Mouse (Mus musculus): ENCODE data around the gene Nes. TPM values are rescaled to one million over a fixed set of nuclear protein-coding genes. Genes with fewer than 3 reads are reported as not detected.

Nes gene
- polyA plus RNA-seq, 1 experiment from 2014 or later = 34.6 TPM

GRCm38 (mm10) chr3:87958056-87958455 lies 12.8 kb upstream of the Nes start:
- Histone ChIP-seq H3K4me3 (replicated peaks) (no peak overlapping the region), H3K27ac (peak overlapping the region; percentile 98), H3K4me2 (no peak overlapping the region), H3K4me1 (peaks cover 38% of the 10 kb centered on the region), H3K27me3 (no peaks in the 10 kb centered on the region), H3K36me3 (0 out of 2 replicates have a peak, but pooled peaks cover 3% of the 10 kb centered on the region), H3K9me3 (replicated peaks) (no peaks in the 10 kb centered on the region), H3K9ac (no peak overlapping the region)
- no peak for ATAC-seq (replicated peaks; ENCODE audit: low FRiP score)
- 19% methylated on average over 1 of the region's 1 CpGs for WGBS

DNA sequence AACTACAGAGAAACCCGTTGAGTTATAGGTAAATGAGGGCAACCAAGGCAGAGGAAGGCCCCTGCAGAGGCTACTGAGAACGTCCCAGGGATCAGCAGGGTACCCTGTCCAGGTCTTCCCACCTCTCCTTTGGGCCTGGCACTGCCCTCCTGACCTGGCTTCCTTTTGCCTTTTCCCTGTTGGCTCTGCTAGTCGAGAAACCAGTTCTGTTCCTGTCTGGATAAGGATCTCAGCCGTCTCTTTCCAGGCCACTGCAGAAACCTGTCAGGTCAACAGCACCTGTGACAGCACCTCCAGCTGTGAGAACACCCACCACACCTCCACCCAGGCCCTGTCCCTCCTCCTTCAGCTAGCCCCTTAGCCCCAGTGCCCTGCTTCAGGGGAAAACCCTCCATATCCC lies 12.4 kb upstream of the Nes start:
- Histone ChIP-seq H3K9ac (no peak overlapping the region), H3K9me3 (replicated peaks) (no peaks in the 10 kb centered on the region), H3K4me3 (replicated peaks) (no peak overlapping the region), H3K27ac (peak overlapping the region; percentile 98), H3K4me1 (peaks cover 33% of the 10 kb centered on the region), H3K4me2 (no peak overlapping the region), H3K36me3 (0 out of 2 replicates have a peak, but pooled peaks cover 1% of the 10 kb centered on the region), H3K27me3 (no peaks in the 10 kb centered on the region)
- 22% methylated on average over 4 of the region's 4 CpGs for WGBS
- ATAC-seq (replicated peaks; ENCODE audit: low FRiP score) = no peak

DNA sequence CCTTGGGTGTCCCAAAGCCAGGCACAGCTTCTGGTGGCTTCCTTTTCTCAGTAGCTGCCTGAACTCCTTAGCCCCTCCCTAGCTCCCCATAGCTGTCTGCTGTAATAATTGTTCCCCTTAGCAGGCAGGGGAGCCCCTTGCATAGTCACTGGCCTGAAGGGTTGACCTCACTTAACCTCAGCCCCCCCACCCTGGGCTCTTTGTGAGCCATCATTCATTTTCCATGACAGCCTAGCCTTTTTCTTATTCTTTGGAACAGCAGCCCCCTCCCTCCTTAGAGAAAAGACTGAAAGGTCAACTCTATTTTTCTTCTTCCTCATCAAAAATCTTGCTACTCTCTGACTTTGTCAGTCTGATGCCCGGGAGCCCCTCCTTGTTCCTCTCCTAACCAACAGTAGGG lies 11.9 kb upstream of the Nes start:
- ATAC-seq (replicated peaks; ENCODE audit: low FRiP score) = no peak
- no peaks in the 10 kb centered on the region for H3K9me3 ChIP-seq (replicated peaks)

DNA sequence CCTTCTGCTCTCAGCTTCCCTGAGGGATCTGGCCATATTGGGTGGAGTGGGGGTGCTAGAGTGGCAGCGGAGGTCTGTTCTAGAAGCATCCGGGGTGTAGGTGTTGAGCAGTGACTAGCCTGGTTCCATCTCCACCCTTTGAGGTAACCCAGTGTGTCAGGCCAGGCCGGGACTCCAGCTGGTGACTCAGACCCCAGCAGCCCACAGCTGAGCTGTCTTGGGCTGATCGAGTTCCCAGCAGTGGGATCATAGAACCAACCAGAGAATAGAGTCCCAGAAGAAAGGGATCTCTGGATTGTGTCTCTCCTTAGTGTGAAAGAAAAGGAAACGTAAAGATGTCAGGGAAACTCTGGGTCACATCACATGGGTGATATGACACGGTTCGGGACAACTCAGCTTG lies 11.5 kb upstream of the Nes start:
- 63% methylated on average over 7 of the region's 7 CpGs for WGBS

More for the DNA sequence above, 11.9 kb upstream of the Nes start:
- Histone ChIP-seq H3K36me3 (no peaks in the 10 kb centered on the region), H3K27me3 (no peaks in the 10 kb centered on the region), H3K4me3 (replicated peaks) (no peak overlapping the region), H3K27ac (peak overlapping the region; percentile 98), H3K9ac (no peak overlapping the region), H3K4me2 (no peak overlapping the region), H3K4me1 (peaks cover 32% of the 10 kb centered on the region)
- WGBS = 52% methylated on average over 1 of the region's 1 CpGs

DNA sequence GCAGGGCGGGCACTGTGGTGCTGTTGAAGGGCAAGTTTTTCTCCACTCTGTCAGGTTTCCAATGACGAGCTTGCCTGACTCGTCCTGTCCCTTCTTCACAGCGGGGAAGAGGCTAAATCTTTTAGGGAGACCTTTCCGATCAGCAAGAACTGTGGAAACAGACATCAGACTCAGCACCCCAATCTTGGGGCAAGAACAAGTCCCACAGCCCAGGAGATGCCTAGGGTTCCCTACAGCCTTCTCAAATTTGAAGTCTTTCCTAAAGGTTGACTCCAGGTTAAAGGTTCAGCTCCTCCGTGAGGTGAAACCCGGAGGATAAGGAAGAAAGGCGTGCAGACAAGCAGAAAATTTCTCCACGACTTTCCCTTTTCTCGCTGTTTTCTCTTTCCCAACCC lies 10.7 kb upstream of the Nes start:
- peak overlapping the region; percentile 87 for H3K4me2 ChIP-seq
- H3K27ac ChIP-seq = peak overlapping the region; percentile 98
- ATAC-seq (replicated peaks; ENCODE audit: low FRiP score) = no peak; the same call in 1 of the 2 replicates
- H3K27me3 ChIP-seq = no peaks in the 10 kb centered on the region
- WGBS = 8% methylated on average over 10 of the region's 10 CpGs
- H3K9ac ChIP-seq = peak overlapping the region; percentile 71
- no peaks in the 10 kb centered on the region for H3K9me3 ChIP-seq (replicated peaks)
- H3K4me3 ChIP-seq (replicated peaks) = peak overlapping the region; percentile 53
- H3K4me1 ChIP-seq = peaks cover 32% of the 10 kb centered on the region
- no peaks in the 10 kb centered on the region for H3K36me3 ChIP-seq

More for the DNA sequence above, 11.5 kb upstream of the Nes start:
- H3K4me1 ChIP-seq = peaks cover 32% of the 10 kb centered on the region
- H3K4me2 ChIP-seq = 0 out of 2 replicates have a peak overlapping the region, but pooled peaks have one; percentile 87
- no peak overlapping the region for H3K4me3 ChIP-seq (replicated peaks)
- H3K9ac ChIP-seq = no peak overlapping the region
- ATAC-seq (replicated peaks; ENCODE audit: low FRiP score) = no peak
- peak overlapping the region; percentile 98 for H3K27ac ChIP-seq
- no peaks in the 10 kb centered on the region for H3K9me3 ChIP-seq (replicated peaks)
- no peaks in the 10 kb centered on the region for H3K36me3 ChIP-seq
- no peaks in the 10 kb centered on the region for H3K27me3 ChIP-seq

DNA sequence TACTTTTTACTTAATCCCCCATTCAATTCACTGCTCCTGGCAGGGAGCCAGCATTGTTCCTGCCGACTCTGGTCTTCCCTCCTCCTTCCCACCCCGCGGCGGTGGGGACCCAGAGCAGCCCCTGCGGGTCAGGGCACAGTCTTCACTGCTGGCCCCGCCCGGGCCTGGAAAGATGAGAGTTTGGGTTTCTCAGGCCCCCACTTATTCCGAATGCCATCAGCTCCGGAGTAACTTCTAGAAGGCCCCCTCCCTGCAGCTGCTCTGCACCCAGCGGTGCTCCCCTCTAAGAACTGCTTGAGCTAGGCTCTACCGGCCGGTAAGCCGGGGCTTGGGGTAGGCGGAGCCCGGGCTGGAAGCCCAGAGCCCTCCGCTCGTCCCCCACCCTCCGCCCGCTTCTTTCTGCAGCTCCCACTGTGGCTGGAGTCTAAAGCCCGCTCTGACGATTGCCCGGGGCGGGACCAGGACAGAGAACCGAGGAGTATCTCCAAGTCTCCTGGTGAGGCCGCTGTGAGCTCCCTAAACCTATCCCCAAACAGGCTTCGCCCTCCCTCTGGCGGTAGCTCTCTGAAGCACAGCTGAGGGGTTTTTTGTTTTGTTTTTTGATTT lies 10.2 kb upstream of the Nes start:
- H3K27ac ChIP-seq = peak overlapping the region; percentile 98
- H3K4me1 ChIP-seq = peaks cover 32% of the 10 kb centered on the region
- no peaks in the 10 kb centered on the region for H3K27me3 ChIP-seq
- WGBS = 0% methylated on average over 27 of the region's 27 CpGs
- H3K36me3 ChIP-seq = no peaks in the 10 kb centered on the region
- peak overlapping the region; percentile 53 for H3K4me3 ChIP-seq (replicated peaks)
- peak overlapping the region; percentile 87 for H3K4me2 ChIP-seq
- no peaks in the 10 kb centered on the region for H3K9me3 ChIP-seq (replicated peaks)
- ATAC-seq (replicated peaks; ENCODE audit: low FRiP score) = peak; percentile 96
- H3K9ac ChIP-seq = peak overlapping the region; percentile 71

DNA sequence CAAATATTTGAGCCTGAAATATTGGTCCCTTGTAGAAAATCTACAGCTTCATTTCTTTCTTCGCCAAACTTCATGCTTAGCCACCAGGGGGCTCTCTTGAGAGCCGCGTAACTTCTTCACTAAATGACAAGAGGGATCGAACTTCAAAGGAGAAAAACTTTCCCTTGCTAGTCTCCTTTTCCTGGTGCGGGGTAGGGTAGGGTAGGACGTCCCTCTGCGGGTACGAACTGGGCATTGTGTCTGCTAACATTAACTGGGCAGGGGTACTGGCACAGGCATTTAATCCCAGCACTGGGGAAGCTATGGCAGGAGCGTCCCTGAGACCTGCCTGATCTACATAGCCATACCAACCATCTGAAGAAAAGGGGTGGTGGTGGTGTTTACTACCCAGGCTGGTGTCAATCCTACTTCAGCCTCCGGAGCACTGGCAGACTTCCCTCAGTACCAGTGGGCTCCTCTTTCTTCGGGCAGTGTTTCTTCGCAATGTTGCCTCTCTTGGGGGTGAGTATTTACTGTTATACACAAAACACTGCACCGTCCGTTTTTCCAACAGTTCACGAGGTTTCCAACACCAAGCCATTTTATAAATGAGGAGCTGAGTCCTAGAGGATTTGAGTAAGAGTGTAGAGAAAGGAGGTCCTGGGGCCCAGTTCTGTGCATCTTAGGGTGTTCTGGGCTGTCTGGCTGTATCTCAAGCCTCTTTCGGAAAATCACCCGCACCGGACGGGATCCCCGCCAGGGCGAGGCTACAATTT lies 517 bp upstream of the Nes start:
- peak overlapping the region; percentile 97 for H3K4me2 ChIP-seq
- peaks cover 50% of the 10 kb centered on the region for H3K4me1 ChIP-seq
- peak overlapping the region; percentile 64 for H3K4me3 ChIP-seq (replicated peaks)
- peak overlapping the region; percentile 88 for H3K27ac ChIP-seq
- peak overlapping the region; percentile 78 for H3K9ac ChIP-seq
- peaks cover 8% of the 10 kb centered on the region for H3K36me3 ChIP-seq
- H3K9me3 ChIP-seq (replicated peaks) = no peaks in the 10 kb centered on the region
- ATAC-seq (replicated peaks; ENCODE audit: low FRiP score) = 0 out of 2 replicates have a peak, but pooled peaks have one; percentile 4
- under 1% methylated on average over 21 of the region's 21 CpGs for WGBS
- H3K27me3 ChIP-seq = no peaks in the 10 kb centered on the region

GRCm38 (mm10) chr3:87971489-87972202 lies 768 bp downstream of the Nes start:
- H3K9me3 ChIP-seq (replicated peaks) = no peaks in the 10 kb centered on the region
- H3K4me2 ChIP-seq = peak overlapping the region; percentile 97
- H3K9ac ChIP-seq = peak overlapping the region; percentile 78
- H3K4me3 ChIP-seq (replicated peaks) = peak overlapping the region; percentile 64
- H3K36me3 ChIP-seq = peaks cover 21% of the 10 kb centered on the region
- H3K27me3 ChIP-seq = no peaks in the 10 kb centered on the region
- under 1% methylated on average over 60 of the region's 60 CpGs for WGBS
- H3K27ac ChIP-seq = peak overlapping the region; percentile 88
- H3K4me1 ChIP-seq = peaks cover 50% of the 10 kb centered on the region
- peak; percentile 27 for ATAC-seq (replicated peaks; ENCODE audit: low FRiP score)

- Histone ChIP-seq H3K9me3 (replicated peaks) (no peaks in the 10 kb centered on the region), H3K4me1 (peaks cover 50% of the 10 kb centered on the region), H3K27ac (peak overlapping the region; percentile 88), H3K4me3 (replicated peaks) (peak overlapping the region; percentile 64), H3K9ac (peak overlapping the region; percentile 78), H3K4me2 (peak overlapping the region; percentile 97), H3K36me3 (peaks cover 27% of the 10 kb centered on the region), H3K27me3 (no peaks in the 10 kb centered on the region)
- WGBS = 7% methylated on average over 8 of the region's 8 CpGs
- ATAC-seq (replicated peaks; ENCODE audit: low FRiP score) = 0 out of 2 replicates have a peak, but pooled peaks have one; percentile 6
These were observed 1.4 kb downstream of the Nes start for GRCm38 (mm10) chr3:87972203-87972664.

DNA sequence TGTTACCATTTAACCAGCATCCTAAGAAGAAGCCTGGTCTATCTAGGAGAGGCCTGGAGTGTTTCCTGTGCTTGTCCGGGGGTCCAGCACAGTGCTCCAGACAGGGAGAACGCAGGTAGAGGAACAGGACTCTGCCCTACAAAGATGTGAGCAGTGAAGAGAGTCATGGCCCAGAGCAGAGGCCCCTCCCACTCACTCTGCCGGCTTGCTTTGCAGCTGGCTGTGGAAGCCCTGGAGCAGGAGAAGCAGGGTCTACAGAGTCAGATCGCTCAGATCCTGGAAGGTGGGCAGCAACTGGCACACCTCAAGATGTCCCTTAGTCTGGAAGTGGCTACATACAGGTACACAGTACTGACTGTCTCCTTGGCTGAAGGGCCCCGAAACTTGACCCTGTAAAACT lies 1.9 kb downstream of the Nes start:
- Histone ChIP-seq H3K4me3 (replicated peaks) (peak overlapping the region; percentile 64), H3K9ac (peak overlapping the region; percentile 78), H3K27me3 (no peaks in the 10 kb centered on the region), H3K36me3 (peaks cover 32% of the 10 kb centered on the region), H3K9me3 (replicated peaks) (no peaks in the 10 kb centered on the region), H3K4me2 (peak overlapping the region; percentile 97), H3K27ac (peak overlapping the region; percentile 88; the same call in 1 of the 2 replicates), H3K4me1 (peaks cover 50% of the 10 kb centered on the region)
- 19% methylated on average over 5 of the region's 5 CpGs for WGBS
- peak; percentile 44; the same call in 1 of the 2 replicates for ATAC-seq (replicated peaks; ENCODE audit: low FRiP score)

DNA sequence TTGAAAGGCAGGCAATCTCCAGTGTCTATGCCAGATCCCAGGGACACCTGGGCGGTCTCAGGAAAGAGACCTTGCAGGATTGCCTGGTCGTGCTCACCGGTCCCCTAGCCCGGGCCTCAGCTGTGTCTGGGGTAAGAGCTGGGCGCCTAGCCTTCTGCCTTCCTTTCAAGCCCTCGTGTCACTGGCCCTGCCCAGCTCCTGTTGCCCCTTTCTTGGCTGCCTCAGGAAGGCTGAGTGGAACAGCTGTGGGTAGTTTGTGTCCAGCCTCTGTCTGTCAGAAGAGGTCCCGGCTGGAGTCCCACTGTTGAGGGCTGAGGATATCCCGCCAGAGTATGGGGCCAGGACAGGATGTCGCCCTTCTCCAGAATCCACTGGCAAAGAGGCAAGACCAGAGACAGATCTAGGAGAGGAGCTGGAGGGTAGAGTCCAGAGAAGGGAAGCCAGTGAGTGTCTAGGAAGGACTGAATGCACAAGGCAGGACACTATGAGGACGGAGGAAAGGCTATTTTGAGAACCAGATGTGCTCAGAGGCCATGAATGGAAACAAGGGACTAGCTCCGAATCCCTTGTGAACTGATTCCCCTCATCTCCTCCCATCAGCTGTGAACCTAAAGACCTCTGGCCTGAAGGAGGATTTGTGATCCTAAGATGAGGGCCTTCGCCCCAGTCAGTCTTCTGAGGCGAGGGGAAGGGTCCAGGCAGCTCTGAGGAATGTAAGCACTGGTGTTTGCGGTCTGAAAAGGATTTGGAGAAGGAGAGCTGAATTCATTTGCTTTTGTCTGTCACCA lies 2.9 kb downstream of the Nes start:
- Histone ChIP-seq H3K36me3 (peaks cover 38% of the 10 kb centered on the region), H3K4me1 (peaks cover 59% of the 10 kb centered on the region), H3K9ac (peak overlapping the region; percentile 78; the same call in 1 of the 2 replicates), H3K4me3 (replicated peaks) (peak overlapping the region; percentile 64), H3K27ac (peak overlapping the region; percentile 24), H3K27me3 (no peaks in the 10 kb centered on the region), H3K4me2 (peak overlapping the region; percentile 97), H3K9me3 (replicated peaks) (no peaks in the 10 kb centered on the region)
- no peak for ATAC-seq (replicated peaks; ENCODE audit: low FRiP score)
- WGBS = 38% methylated on average over 14 of the region's 14 CpGs
